Mouse (Mus musculus) WW6 (cell line): ENCODE measurements around the gene Glycam1.

Experiments used
- DNase-seq: peaks from one replicate; pipeline ENCODE4 v3.0.0-alpha.2; 2013; ENCODE audit warnings: low read depth, low spot score

The Glycam1 gene

GRCm38 (mm10) chr15:103519386-103520378 lies 45.2 kb downstream of the Glycam1 start:
- peak; percentile 66 for DNase-seq

GRCm38 (mm10) chr15:103518600-103519385 lies 46.1 kb downstream of the Glycam1 start:
- no peak for DNase-seq

GRCm38 (mm10) chr15:103514914-103515313 lies 50.0 kb downstream of the Glycam1 start:
- no peak for DNase-seq

GRCm38 (mm10) chr15:103514119-103514518 lies 50.8 kb downstream of the Glycam1 start:
- no peak for DNase-seq

- DNase-seq, result no peak
Measured at GRCm38 (mm10) chr15:103513621-103514031, 51.3 kb downstream of the Glycam1 start.
